Mouse (Mus musculus): ENCODE measurements around the gene Ick.
"Not testable (repeated sequence)": the region's sequence is repeated elsewhere in the genome, so short reads cannot be mapped to it uniquely, and the experiment has no call there.

Gene Ick

DNA sequence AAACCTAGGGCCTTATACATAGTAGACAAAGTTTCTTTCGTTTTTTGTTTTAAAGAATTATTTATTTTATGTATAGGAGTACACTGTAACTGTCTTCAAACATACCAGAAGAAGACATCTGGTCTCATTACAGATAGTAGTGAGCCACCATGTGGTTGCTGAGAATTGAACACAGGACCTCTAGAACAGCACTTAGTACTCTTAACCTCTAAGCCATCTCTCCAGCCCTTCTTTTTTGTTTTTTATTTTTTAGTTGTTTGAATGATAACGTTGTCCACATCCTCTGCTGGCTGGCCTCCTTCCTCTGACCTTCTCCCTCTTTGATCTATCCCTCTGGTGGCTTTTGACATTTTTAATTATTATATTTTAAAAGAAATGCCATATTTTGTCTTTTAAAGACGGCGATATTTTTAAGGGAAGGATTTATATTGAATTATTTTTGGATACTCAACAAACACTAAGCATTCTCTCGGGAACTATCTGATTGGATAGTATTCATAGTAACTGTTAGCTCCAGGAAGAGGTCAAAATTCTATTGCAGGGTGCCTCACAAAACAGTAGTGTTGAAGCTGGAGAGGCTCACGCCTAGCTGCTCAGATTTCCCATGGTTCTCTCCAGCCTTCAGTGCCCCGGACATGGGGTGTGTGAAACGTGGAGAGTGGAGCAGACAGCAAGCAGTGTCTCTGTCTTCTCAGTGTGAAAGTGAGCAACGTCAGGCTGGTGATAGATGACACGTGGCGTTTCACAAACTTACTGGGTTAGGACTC is 45.4 kb downstream of the Ick start:
- DNase-seq: no peak

- DNase-seq: no peak
These were observed 48.2 kb downstream of the Ick start for GRCm38 (mm10) chr9:78157221-78157620.

GRCm38 (mm10) chr9:78163291-78163690 is 54.3 kb downstream of the Ick start:
- no peak for DNase-seq

DNA sequence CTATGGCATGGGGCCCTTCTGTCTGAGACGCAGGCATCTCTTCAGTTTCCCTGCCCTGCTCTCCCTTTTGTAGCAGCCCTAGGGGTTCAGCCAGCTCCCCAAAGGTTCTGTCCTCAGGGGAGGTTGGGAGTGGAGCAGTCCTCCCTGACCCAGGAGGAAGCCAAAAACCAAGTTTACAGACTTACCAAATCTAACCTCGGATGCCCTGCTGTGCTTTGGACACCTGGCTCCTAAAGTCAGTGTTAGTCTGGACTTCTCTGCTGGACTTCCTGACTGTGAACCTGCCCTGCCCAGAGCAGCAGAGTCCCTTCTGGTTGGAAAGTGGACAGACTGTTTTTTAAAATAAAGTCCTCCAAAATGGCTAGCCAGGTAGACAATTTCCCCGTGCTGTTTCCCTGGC is 55.7 kb downstream of the Ick start:
- no peak for DNase-seq

GRCm38 (mm10) chr9:78165454-78165853 is 56.5 kb downstream of the Ick start:
- no peak for DNase-seq

DNA sequence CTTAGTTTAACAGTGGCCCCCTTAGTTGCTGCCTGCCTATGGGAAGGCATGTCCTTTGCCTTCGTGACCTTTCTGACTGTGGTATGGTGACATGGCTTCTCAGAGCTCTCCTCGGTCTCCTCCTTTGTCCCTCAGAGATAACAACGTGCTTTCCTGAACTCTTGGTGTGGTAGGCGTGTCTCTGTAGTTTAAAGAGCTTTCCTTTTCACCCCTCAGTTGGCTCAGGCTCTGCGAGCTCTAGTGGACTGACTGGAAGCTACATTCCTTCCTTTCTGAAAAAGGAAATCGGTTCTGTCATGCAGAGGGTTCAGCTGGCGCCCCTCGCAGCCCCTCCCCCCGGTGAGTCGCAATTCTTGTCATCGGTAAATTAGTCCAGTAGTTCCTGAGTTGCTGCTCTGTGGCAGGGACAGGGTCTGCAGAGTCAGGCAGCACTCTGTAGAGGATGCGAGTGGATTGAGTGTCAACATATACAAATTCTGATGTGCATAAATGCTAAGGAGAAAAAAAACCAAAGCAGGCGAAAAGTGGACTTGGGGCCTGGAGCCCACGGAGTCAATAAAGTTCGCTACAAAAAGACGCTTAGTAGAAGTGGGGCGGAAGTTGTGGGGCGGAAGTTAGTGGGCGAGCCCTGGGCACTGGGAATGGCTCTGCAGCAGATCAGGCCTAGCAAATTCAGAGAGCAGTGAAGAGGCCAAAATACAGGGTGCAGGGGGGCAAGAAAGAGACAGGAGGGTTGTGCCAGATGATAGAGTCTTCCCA is 57.9 kb downstream of the Ick start:
- DNase-seq: no peak

DNA sequence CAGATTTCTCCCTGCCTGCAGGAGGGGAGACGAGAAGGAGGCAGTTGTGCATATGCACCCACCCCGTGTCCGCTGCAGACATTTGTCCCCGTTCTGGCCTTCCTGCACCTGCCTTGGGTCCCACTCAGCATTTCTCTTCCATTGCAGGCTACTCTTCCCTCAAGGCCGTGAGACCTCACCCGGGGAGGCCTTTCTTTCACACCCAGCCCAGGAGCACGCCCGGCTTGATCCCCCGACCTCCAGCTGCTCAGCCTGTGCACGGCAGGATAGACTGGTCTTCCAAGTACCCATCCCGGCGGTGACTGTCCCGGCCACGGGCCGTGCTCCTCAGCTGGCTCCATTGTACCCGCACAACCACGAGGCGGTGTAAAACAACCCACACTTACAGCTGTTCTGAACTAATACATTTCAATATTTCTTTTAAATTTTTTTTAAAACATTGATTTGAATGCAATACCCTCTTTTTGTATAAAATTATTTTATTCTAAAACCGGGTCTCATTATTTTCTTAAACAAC is 58.5 kb downstream of the Ick start:
- DNase-seq: no peak

DNA sequence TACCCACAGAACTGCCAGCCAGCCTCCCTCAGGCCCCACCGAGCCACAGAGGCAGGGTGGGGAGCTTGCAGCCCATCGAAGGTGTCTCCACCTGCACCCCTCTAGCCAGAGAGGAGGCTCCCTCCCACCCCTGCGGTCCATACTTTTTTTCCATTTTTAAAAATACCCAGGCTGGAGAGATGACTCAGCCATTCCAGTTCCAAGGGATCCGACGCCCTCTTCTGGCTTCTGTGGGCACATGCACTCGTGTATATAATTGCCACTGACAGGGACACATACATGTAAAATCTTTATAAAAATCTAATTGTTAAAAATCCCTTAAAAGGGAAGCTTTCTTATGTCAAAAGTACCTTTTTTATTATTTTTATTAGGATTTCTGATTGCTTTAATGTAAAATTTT is 59.9 kb downstream of the Ick start:
- no peak for DNase-seq

- no peak for DNase-seq
These were observed 65.0 kb downstream of the Ick start for GRCm38 (mm10) chr9:78174016-78174415.

DNA sequence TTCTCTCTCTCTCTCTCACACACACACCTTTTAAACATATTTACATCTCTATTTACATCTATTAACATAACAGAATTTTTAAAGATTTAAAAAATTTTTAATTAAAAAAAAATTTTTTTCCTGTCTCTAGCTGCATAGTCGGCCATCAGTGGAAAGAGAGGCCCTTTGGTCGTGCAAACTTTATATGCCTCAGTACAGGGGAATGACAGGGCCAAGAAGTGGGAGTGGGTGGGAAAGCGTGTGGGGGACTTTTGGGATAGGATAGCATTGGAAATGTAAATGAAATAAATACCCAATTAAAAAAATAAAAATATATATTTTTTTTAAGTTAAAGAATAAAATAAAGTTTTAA is 65.9 kb downstream of the Ick start:
- DNase-seq: not testable (repeated sequence)

DNA sequence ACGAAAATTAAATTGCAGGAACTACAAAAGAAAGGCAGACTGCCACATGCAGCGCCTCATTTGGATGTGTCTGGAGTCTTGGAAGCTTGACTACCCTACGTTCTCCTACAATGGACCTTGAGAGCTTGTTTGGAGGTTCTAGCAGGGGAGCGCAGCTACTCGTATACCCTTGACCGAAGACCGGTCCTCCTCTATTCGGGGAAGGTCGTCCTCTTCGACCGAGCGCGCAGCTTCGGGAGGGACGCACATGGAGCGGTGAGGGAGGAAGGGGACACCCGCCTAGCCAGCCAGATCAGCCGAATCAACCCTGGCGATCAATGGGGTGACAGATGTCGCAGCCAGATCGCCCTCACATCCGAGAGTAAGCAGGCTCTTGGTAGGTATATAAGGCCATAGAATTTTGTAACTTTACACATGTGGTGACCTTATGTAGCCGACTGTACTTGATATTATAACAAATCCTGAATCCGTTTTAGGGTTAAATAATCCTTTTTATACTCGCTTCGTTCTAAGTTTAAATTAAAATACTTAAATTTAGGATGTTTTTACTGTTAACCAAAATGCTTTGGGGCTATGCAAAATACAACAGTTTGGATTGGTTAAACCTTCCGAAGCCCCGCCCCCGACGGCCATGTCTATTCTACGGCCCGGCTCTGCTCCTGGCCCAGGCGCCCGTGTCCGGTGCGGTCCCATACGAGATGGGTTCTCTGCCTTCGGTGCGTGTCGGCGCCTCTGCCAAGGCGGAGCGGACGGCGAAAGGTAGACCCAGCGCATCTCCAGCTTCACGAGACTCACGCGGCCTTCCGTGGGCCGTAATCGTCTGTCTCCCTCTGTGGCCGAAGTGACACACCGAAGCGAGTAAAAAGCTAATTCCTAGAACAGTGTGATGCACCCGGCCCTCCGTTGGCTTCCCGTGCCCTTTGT is 66.5 kb downstream of the Ick start:
- peak; percentile 98 for DNase-seq

GRCm38 (mm10) chr9:78176201-78176727 is 67.3 kb downstream of the Ick start:
- peak; percentile 84 for DNase-seq

GRCm38 (mm10) chr9:78176831-78177230 is 67.8 kb downstream of the Ick start:
- DNase-seq: peak; percentile 70

GRCm38 (mm10) chr9:78178197-78178596 is 69.2 kb downstream of the Ick start:
- DNase-seq: no peak

GRCm38 (mm10) chr9:78179071-78179470 is 70.1 kb downstream of the Ick start:
- no peak for DNase-seq

- not testable (repeated sequence) for DNase-seq
These were observed 73.5 kb downstream of the Ick start, which contains the start of gene Gsta4 for GRCm38 (mm10) chr9:78182474-78182873. TSS of gene Gsta4 (plus strand) at chr9:78182774.

- no peak for DNase-seq
These were observed 76.7 kb downstream of the Ick start for GRCm38 (mm10) chr9:78185686-78186085.

DNA sequence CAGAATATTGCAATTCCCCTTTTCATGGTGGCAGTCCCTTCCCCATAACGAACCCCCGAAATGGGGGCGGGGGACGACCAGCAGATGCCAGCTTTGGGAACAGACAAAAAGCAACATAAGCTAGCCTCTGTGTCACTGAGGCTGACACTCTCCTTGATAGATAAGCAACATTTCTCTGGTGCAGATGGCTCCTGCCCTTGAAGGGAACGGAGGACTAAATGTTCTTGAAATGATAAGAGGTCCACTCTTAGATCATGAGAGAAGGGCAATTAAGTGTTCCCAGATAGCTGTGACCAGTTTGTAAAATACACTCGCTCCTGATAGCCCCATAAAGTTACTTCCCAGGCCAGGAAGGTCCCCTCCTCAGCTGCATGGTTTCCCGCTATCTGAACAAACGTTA is 79.9 kb downstream of the Ick start:
- DNase-seq: no peak

GRCm38 (mm10) chr9:78190651-78191634 is 82.0 kb downstream of the Ick start:
- no peak for DNase-seq

DNA sequence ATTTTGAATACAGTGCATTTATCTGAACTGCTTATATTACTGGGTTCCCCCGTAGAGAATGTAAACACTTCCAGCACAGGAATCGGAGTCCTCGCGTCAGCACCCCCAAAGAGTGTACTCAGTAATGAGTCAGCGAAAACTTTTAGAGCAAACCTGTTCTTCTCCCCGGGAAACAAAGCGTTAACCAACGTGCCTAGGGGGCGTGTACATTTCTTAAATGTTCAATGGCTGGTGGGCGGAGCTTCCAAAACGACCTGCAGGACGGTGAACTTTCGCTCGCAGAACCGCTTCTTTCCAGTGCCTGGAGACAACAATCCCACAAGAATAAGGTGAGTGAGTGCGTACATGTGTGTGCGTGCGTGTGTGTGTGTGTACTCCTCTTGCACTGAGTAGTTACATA is 82.7 kb downstream of the Ick start:
- DNase-seq: peak; percentile 91

GRCm38 (mm10) chr9:78193902-78194597 is 85.1 kb downstream of the Ick start:
- DNase-seq: peak; percentile 88

Data from lung, postnatal 36 days (tissue).